Mouse (Mus musculus) CH12.LX (cell line): ENCODE data around the gene Fkbp10. TPM values are rescaled to one million over a fixed set of nuclear protein-coding genes. Genes with fewer than 3 reads are reported as not detected.

Experiments used
- DNase-seq: peaks from one replicate; pipeline ENCODE4 v3.0.0-alpha.2; 2013; ENCODE audit errors: extremely low read depth
- H3K27ac ChIP-seq: 2 replicates; pipeline ENCODE4 v1.5.1; 2012; ENCODE audit warnings: low read depth, mild to moderate bottlenecking, control low read depth, moderate library complexity; ENCODE audit not compliant: insufficient read depth
- H3K27me3 ChIP-seq: replicated peaks from 2 replicates; pipeline ENCODE3; 2012; ENCODE audit warnings: inconsistent platforms
- H3K36me3 ChIP-seq, 2 experiments: replicated peaks in 1 of 2; 2 replicates each; pipeline versions ENCODE3 to v1.6.1; 2012; ENCODE audit warnings: inconsistent platforms in 1 of 2, low read length in 1 of 2, mild to moderate bottlenecking in 1 of 2, mixed read lengths in 1 of 2, moderate library complexity in 1 of 2; ENCODE audit not compliant: control insufficient read depth in 1 of 2, insufficient read depth in 1 of 2
- H3K4me1 ChIP-seq, 2 experiments: 2 replicates each; pipeline ENCODE4 v1.6.1; 2012; ENCODE audit warnings: inconsistent platforms in 1 of 2, moderate library complexity in 1 of 2; ENCODE audit not compliant: insufficient read depth in 2 of 2, control insufficient read depth in 1 of 2
- H3K4me2 ChIP-seq: 2 replicates; pipeline ENCODE4 v1.6.1; 2012; ENCODE audit warnings: low read depth, mild to moderate bottlenecking, control low read depth; ENCODE audit not compliant: poor library complexity, insufficient read depth, severe bottlenecking
- H3K4me3 ChIP-seq, 3 experiments: fragments of 150-350 bp in 1 of 3; sonication (generic) in 1 of 3; replicated peaks in 1 of 3; 2 replicates each; pipeline versions ENCODE3 to v1.5.1; 2011 to 2012; ENCODE audit warnings: low read depth in 2 of 3, low read length in 2 of 3, mild to moderate bottlenecking in 2 of 3, moderate library complexity in 2 of 3, control low read depth in 1 of 3, improper control_type of control experiment in 1 of 3, inconsistent platforms in 1 of 3, mixed read lengths in 1 of 3; ENCODE audit not compliant: poor library complexity in 1 of 3
- H3K79me2 ChIP-seq: replicated peaks from 2 replicates; pipeline ENCODE4 v1.6.1; 2012; ENCODE audit warnings: mild to moderate bottlenecking, moderate library complexity; ENCODE audit not compliant: control insufficient read depth, poor library complexity, insufficient read depth, severe bottlenecking; ENCODE audit errors: extremely low read depth
- H3K9ac ChIP-seq: 2 replicates; pipeline ENCODE4 v1.6.1; 2012; ENCODE audit warnings: low read depth, mild to moderate bottlenecking, control low read depth, moderate library complexity; ENCODE audit not compliant: insufficient read depth
- H3K9me3 ChIP-seq: replicated peaks from 2 replicates; pipeline ENCODE3; 2012; ENCODE audit warnings: low read length, inconsistent platforms, mixed read lengths
- BHLHE40 ChIP-seq: IDR thresholded peaks from 2 replicates; pipeline ENCODE4 v1.6.1; 2011; ENCODE audit warnings: mild to moderate bottlenecking, low read depth, low read length, improper control_type of control experiment
- CHD1 ChIP-seq: IDR thresholded peaks from 2 replicates; pipeline ENCODE4 v1.6.1; 2012; ENCODE audit warnings: low read depth, low read length, improper control_type of control experiment, inconsistent platforms
- CTCF ChIP-seq, 2 experiments: IDR thresholded peaks in 1 of 2; conservative IDR thresholded peaks in 1 of 2; 2 replicates each; pipeline ENCODE4 v1.5.1; 2011 to 2012; ENCODE audit warnings: low read depth in 2 of 2, low read length in 2 of 2, improper control_type of control experiment in 1 of 2, inconsistent platforms in 1 of 2, mild to moderate bottlenecking in 1 of 2, moderate library complexity in 1 of 2
- ELF1 ChIP-seq: IDR thresholded peaks from 2 replicates; pipeline ENCODE4 v1.6.1; 2014; ENCODE audit warnings: low read depth, mild to moderate bottlenecking, inconsistent platforms, low read length, improper control_type of control experiment
- GABPA ChIP-seq: IDR thresholded peaks from 2 replicates; pipeline ENCODE4 v1.6.1; 2012; ENCODE audit warnings: low read depth, low read length, improper control_type of control experiment, inconsistent platforms; ENCODE audit not compliant: insufficient replicate concordance
- JUN ChIP-seq: IDR thresholded peaks from 2 replicates; pipeline ENCODE4 v1.6.1; 2011; ENCODE audit warnings: low read depth, mild to moderate bottlenecking, low read length, improper control_type of control experiment, moderate library complexity; ENCODE audit not compliant: insufficient read depth
- MAFK ChIP-seq: IDR thresholded peaks from 2 replicates; pipeline ENCODE4 v1.6.1; 2011; ENCODE audit warnings: low read length, improper control_type of control experiment; ENCODE audit not compliant: insufficient replicate concordance
- MAX ChIP-seq: IDR thresholded peaks from 2 replicates; pipeline ENCODE4 v1.6.1; 2011; ENCODE audit warnings: low read length, improper control_type of control experiment
- NELFE ChIP-seq: IDR thresholded peaks from 2 replicates; pipeline ENCODE4 v1.6.1; 2011; ENCODE audit warnings: low read depth, low read length, improper control_type of control experiment
- POLR2A ChIP-seq: IDR thresholded peaks from 2 replicates; pipeline ENCODE4 v1.6.1; 2011; ENCODE audit warnings: low read depth, mild to moderate bottlenecking, improper control_type of control experiment, low read length
- SMC3 ChIP-seq: IDR thresholded peaks from 2 replicates; pipeline ENCODE4 v1.6.1; 2011; ENCODE audit warnings: low read depth, low read length, improper control_type of control experiment
- UBTF ChIP-seq: IDR thresholded peaks from 2 replicates; pipeline ENCODE4 v1.6.1; 2012; ENCODE audit warnings: low read depth, mild to moderate bottlenecking, inconsistent platforms, low read length, improper control_type of control experiment, moderate library complexity
- ZMIZ1 ChIP-seq: IDR thresholded peaks from 2 replicates; pipeline ENCODE4 v1.6.1; 2012; ENCODE audit warnings: low read depth, mild to moderate bottlenecking, inconsistent platforms, low read length, improper control_type of control experiment
- ZNF384 ChIP-seq: IDR thresholded peaks from 2 replicates; pipeline ENCODE4 v1.6.1; 2012; ENCODE audit warnings: low read depth, low read length, improper control_type of control experiment, inconsistent platforms
- dilution Hi-C: fragments of 300-500 bp; cut with MboI; formaldehyde crosslinking; loops from 2 replicates; pipeline ENCODE4 v1.14.3; 2020; ENCODE audit warnings: low sequenced_read_pairs; ENCODE audit not compliant: extremely low pct_unique_long_range_greater_than_20kb, extremely low pct_ligation_motif_present
- in situ Hi-C: fragments of 300-500 bp; cut with MboI; formaldehyde crosslinking; loops from 3 replicates; pipeline ENCODE4 v1.14.3; 2019; ENCODE audit warnings: low sequenced_read_pairs, low pct_ligation_motif_present, low pct_unique_long_range_greater_than_20kb, mixed read lengths
- polyA plus RNA-seq: library from polyadenylated mRNA; unstranded; fragments of >175 nt; gene quantifications from 2 replicates; pipeline ENCODE4 v1.2.1, GENCODE M21; 2012; ENCODE audit warnings: low read depth; ENCODE audit not compliant: insufficient read length
- total RNA-seq, 2 experiments: library from RNA; depleted of rRNA; stranded (reverse); fragments of 300-350 nt in 1 of 2; fragments of >200 nt in 1 of 2; gene quantifications; 2 replicates each; pipeline ENCODE4 v1.2.3; 2012 to 2014

Gene Fkbp10
- total RNA-seq (2012; rRNA removed), result 0.34 and 0.63 TPM in 2 replicates
- 0.24 and 0.46 TPM in 2 replicates for total RNA-seq (2014; rRNA removed)
- polyA plus RNA-seq, result 0.30 and 0.31 TPM in 2 replicates

DNA sequence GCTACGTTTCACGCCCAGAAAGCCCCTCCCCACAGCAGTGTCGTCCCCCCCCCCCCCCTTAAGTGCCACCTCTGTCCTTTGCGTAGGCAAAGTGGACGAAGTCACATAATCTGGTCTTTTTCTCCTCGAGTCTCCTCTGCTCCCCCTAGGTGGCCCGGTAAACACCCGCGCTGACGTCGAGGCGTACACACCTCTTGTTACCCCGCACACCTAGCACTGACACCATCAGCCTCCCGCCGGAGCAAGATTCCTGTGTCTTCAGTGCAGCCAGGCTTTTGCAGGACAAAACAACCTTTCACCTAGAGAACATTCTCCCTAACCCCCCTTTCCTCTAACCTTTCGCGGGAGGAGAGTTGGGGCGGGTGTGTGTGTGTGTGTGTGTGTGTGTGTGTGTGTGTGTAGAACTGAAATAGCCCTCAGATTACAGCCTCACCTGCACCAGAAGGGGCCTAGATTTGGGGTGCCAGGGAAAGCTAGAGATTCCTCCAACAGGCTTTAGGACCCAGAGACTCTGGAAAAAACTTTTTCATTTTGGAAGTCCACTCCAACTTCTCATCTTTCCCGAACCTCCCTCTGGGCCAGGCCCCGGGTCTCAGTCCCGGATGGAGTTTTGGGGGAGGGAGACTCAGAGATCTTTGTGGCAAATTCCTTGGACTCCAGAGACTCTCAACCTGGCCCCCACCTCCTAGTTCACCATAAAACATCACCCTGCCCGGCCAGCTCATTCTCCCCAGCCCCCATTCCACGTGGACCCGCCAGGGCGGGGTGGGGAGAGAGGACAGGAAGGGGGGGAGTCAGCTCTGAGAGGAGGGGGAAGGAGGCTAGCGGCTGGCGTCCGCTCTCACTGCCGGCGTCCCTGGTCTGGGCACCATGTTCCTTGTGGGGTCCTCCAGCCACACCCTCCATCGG is at the start of gene Fkbp10:
Gene Fkbp10 (plus strand): TSS at position 784 of the 909 bp plus-strand sequence.
- no peaks in the 10 kb centered on the region for H3K9me3 ChIP-seq
- dilution Hi-C loops (no loop called here), in situ Hi-C loops (no loop called here)
- DNase-seq, result no peak
- no peak within 1 kb of the TSS for H3K27ac ChIP-seq
- H3K36me3 ChIP-seq, result no peaks in the 10 kb centered on the region
- H3K4me1 ChIP-seq, result no peaks in the 10 kb centered on the region
- H3K79me2 ChIP-seq, result no peaks in the 10 kb centered on the region
- H3K9ac ChIP-seq, result no peak within 1 kb of the TSS
- peaks cover 39% of the 10 kb centered on the region for H3K27me3 ChIP-seq
- no peak within 1 kb of the TSS for H3K4me3 ChIP-seq
- no peak for TF ChIP-seq GABPA
- no peak for TF ChIP-seq ZNF384
- TF ChIP-seq ELF1, result no peak
- no peak for TF ChIP-seq MAX
- no peak for TF ChIP-seq UBTF
- no peak for TF ChIP-seq BHLHE40
- TF ChIP-seq POLR2A, result no peak
- TF ChIP-seq CTCF (conservative IDR thresholded peaks at IDR 0.05 in 1 of 2, IDR thresholded peaks at IDR 0.05 in 1 of 2; ENCODE audit: low read depth in 2 of 2, low read length in 2 of 2), result no peak
- TF ChIP-seq SMC3, result no peak
- no peak within 1 kb of the TSS for H3K4me2 ChIP-seq

DNA sequence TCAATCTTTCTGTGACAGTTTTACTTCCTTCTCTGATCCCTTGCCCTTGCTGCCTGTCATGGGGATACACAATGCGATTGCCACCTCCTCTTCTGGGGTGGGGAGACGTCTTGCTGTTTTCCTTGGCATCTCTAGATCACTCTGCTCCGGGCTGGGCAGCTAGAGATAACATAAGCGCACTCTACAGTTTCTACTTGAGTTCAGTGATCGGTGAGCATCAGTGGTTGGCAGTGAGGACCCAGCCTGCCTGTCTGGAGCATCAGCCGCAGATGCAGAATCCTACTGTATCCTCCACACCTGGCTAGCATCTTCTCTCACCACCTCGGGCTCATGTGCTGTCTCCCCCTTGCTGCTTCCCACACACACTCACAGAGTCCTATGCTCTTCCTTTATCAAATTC is 46.4 kb upstream of the Fkbp10 start:
- Histone ChIP-seq H3K4me1 (peaks cover 0 to 3% of the 10 kb centered on the region in 2 experiments; a peak in 2 of 4 replicates), H3K4me3 (no peak overlapping the region), H3K9ac (no peak overlapping the region), H3K27me3 (peaks cover 40% of the 10 kb centered on the region), H3K9me3 (no peaks in the 10 kb centered on the region), H3K4me2 (no peak overlapping the region), H3K36me3 (no peaks in the 10 kb centered on the region), H3K79me2 (no peaks in the 10 kb centered on the region), H3K27ac (no peak overlapping the region)
- TF ChIP-seq NELFE (no peak), JUN (no peak), ZMIZ1 (no peak), ZNF384 (no peak), MAFK (no peak), CHD1 (no peak)
- dilution Hi-C loops (no loop called here), in situ Hi-C loops (no loop called here)
- DNase-seq, result no peak
